8 mouse cellular contexts compared by ENCODE assay signal in genomic region chr11:49652401-49653078, GRCm38 (mm10). TPM values are rescaled to one million over a fixed set of nuclear protein-coding genes. Genes with fewer than 3 reads are reported as not detected.
DNase-seq lines count a peak whose midpoint lies in the region; ATAC-seq and TF ChIP-seq lines count a peak whose summit lies in the region.

No protein-coding gene starts in this region.

- TF ChIP-seq CTCF in brain, embryonic 14.5 days (IDR thresholded peaks at IDR 0.05; ENCODE audit: borderline replicate concordance, extremely low read depth, insufficient read depth, insufficient read length) = peak; percentile 85
- TF ChIP-seq CTCF in midbrain, postnatal 0 days (IDR thresholded peaks at IDR 0.05) = peak; percentile 78

- 21% methylated on average over 19 of the region's 19 CpGs for WGBS in heart, embryonic 11.5 days (ENCODE audit: insufficient replicate concordance)
- WGBS in kidney, embryonic 14.5 days = 24% methylated on average over 19 of the region's 19 CpGs
- 23% methylated on average over 19 of the region's 19 CpGs for whole genome bisulfite sequencing in limb, embryonic 14.5 days
- 22% methylated on average over 19 of the region's 19 CpGs for WGBS in midbrain, postnatal 0 days

- no peaks in the 10 kb centered on the region for H3K27me3 ChIP-seq in heart, embryonic 11.5 days (ENCODE audit: control insufficient read depth, insufficient read depth, low read length)
- no peaks in the 10 kb centered on the region for H3K27me3 ChIP-seq in kidney, embryonic 14.5 days (ENCODE audit: control insufficient read depth, insufficient read depth, low read length)
- H3K27me3 ChIP-seq in limb, embryonic 14.5 days (ENCODE audit: control insufficient read depth, insufficient read depth, low read length) = no peaks in the 10 kb centered on the region
- H3K27me3 ChIP-seq in midbrain, postnatal 0 days (ENCODE audit: insufficient read depth, low read length) = no peaks in the 10 kb centered on the region

- peak overlapping the region; percentile 80; the same call in 1 of the 2 replicates for H3K27ac ChIP-seq in heart, embryonic 11.5 days (ENCODE audit: low read depth, low read length)
- no peak overlapping the region for H3K27ac ChIP-seq in kidney, embryonic 14.5 days (ENCODE audit: low read depth, low read length)
- H3K27ac ChIP-seq in limb, embryonic 14.5 days (replicated peaks; ENCODE audit: low read depth, low read length) = no peak overlapping the region
- no peak overlapping the region for H3K27ac ChIP-seq in midbrain, postnatal 0 days (ENCODE audit: low read depth, low read length)

- H3K4me2 ChIP-seq in heart, embryonic 11.5 days = peak overlapping the region; percentile 58
- peak overlapping the region; percentile 27; the same call in 1 of the 2 replicates for H3K4me2 ChIP-seq in kidney, embryonic 14.5 days (replicated peaks; ENCODE audit: low read depth, low read length)
- no peak overlapping the region; the same call in 1 of the 2 replicates for H3K4me2 ChIP-seq in limb, embryonic 14.5 days (replicated peaks; ENCODE audit: low read depth, low read length, severe bottlenecking)
- H3K4me2 ChIP-seq in midbrain, postnatal 0 days (ENCODE audit: low read depth, low read length, poor library complexity, severe bottlenecking) = peak overlapping the region; percentile 23

- H3K9ac ChIP-seq in heart, embryonic 11.5 days (ENCODE audit: low read depth, low read length) = peak overlapping the region; percentile 28; the same call in 1 of the 2 replicates
- no peak overlapping the region; the same call in 1 of the 2 replicates for H3K9ac ChIP-seq in kidney, embryonic 14.5 days (ENCODE audit: low read depth, low read length)
- H3K9ac ChIP-seq in limb, embryonic 14.5 days (ENCODE audit: low read depth, low read length, severe bottlenecking) = no peak overlapping the region
- no peak overlapping the region for H3K9ac ChIP-seq in midbrain, postnatal 0 days (replicated peaks; ENCODE audit: low read length, poor library complexity, severe bottlenecking)

- peak overlapping the region; percentile 19; the same call in 1 of the 2 replicates for H3K4me3 ChIP-seq in heart, embryonic 11.5 days (ENCODE audit: low read depth, low read length)
- no peak overlapping the region for H3K4me3 ChIP-seq in kidney, embryonic 14.5 days (ENCODE audit: low read length)
- no peak overlapping the region for H3K4me3 ChIP-seq in limb, embryonic 14.5 days (replicated peaks; ENCODE audit: low read length)
- no peak overlapping the region for H3K4me3 ChIP-seq in midbrain, postnatal 0 days (ENCODE audit: low read depth, low read length)

- DNase-seq in CD4-positive helper T cell, adult 2 months (ENCODE audit: low read depth, low spot score) = peak; percentile 70
- peak; percentile 85 for DNase-seq in brain, embryonic 14.5 days (ENCODE audit: low read depth)
- peak; percentile 81 for DNase-seq in limb, embryonic 14.5 days (ENCODE audit: low spot score)
- peak; percentile 88 for DNase-seq in midbrain, postnatal 0 days (ENCODE audit: low spot score)
- DNase-seq in spleen, postnatal 36 days (ENCODE audit: low spot score in 2 of 2) = peak; percentile 54 to 62

- no peaks in the 10 kb centered on the region for H3K9me3 ChIP-seq in heart, embryonic 11.5 days (replicated peaks; ENCODE audit: control insufficient read depth, low read length)
- no peaks in the 10 kb centered on the region; the same call in 1 of the 2 replicates for H3K9me3 ChIP-seq in kidney, embryonic 14.5 days (ENCODE audit: control insufficient read depth, low read length)
- H3K9me3 ChIP-seq in limb, embryonic 14.5 days (ENCODE audit: control insufficient read depth, low read length) = no peaks in the 10 kb centered on the region
- H3K9me3 ChIP-seq in midbrain, postnatal 0 days (ENCODE audit: low read length) = no peaks in the 10 kb centered on the region

- TF ChIP-seq POLR2A in brain, embryonic 14.5 days (IDR thresholded peaks at IDR 0.05; ENCODE audit: borderline replicate concordance, extremely low read depth, insufficient read depth, insufficient read length, poor library complexity, severe bottlenecking) = no peak
- no peak for TF ChIP-seq POLR2A in limb, embryonic 14.5 days (IDR thresholded peaks at IDR 0.05; ENCODE audit: borderline replicate concordance, extremely low read depth, insufficient read depth, insufficient read length)

- peak; percentile 83 for ATAC-seq in erythroblast, adult 5-6 weeks (replicated peaks; ENCODE audit: low FRiP score, poor library complexity, severe bottlenecking)
- ATAC-seq in heart, embryonic 11.5 days (replicated peaks; ENCODE audit: insufficient number of reproducible peaks, low FRiP score, low TSS enrichment) = no peak; the same call in 1 of the 2 replicates
- ATAC-seq in kidney, embryonic 14.5 days (ENCODE audit: low FRiP score, low TSS enrichment) = peak; percentile 71
- ATAC-seq in limb, embryonic 14.5 days (ENCODE audit: low FRiP score, low read depth) = peak; percentile 72; the same call in 1 of the 2 replicates
- peak; percentile 83 for ATAC-seq in midbrain, postnatal 0 days (ENCODE audit: low FRiP score)

- peaks cover 11% of the 10 kb centered on the region for H3K4me1 ChIP-seq in heart, embryonic 11.5 days (ENCODE audit: control insufficient read depth, insufficient read depth, low read length)
- H3K4me1 ChIP-seq in kidney, embryonic 14.5 days (ENCODE audit: control insufficient read depth, insufficient read depth, low read length) = peaks cover 10% of the 10 kb centered on the region
- peaks cover 5% of the 10 kb centered on the region; the same call in 1 of the 2 replicates for H3K4me1 ChIP-seq in limb, embryonic 14.5 days (ENCODE audit: control insufficient read depth, insufficient read depth, low read length)
- H3K4me1 ChIP-seq in midbrain, postnatal 0 days (ENCODE audit: insufficient read depth, low read length) = no peaks in the 10 kb centered on the region

- H3K36me3 ChIP-seq in heart, embryonic 11.5 days (ENCODE audit: control insufficient read depth, insufficient read depth, low read length) = no peaks in the 10 kb centered on the region
- H3K36me3 ChIP-seq in kidney, embryonic 14.5 days (ENCODE audit: control insufficient read depth, insufficient read depth, low read length) = no peaks in the 10 kb centered on the region
- H3K36me3 ChIP-seq in limb, embryonic 14.5 days (ENCODE audit: control insufficient read depth, insufficient read depth, low read length) = no peaks in the 10 kb centered on the region
- H3K36me3 ChIP-seq in midbrain, postnatal 0 days (ENCODE audit: insufficient read depth, low read length) = no peaks in the 10 kb centered on the region

RNA-seq across cellular contexts. Expression of gene Scgb3a1, which starts 10.9 kb away (rescaled TPM):
- not detected in 2 replicates for polyA plus RNA-seq in brain, embryonic 14.5 days (2012; rRNA removed)
- total RNA-seq in erythroblast, adult 5-6 weeks (2015; ENCODE audit: low replicate concordance) = not detected in 2 replicates
- total RNA-seq in erythroblast, adult 5-6 weeks (2017; ENCODE audit: low replicate concordance) = not detected in 2 replicates
- 0.86 and 1.1 TPM in 2 replicates for polyA plus RNA-seq in heart, embryonic 11.5 days (2014; fragmentation: Nextera tagmentation; extraction: Ambion mirVana)
- not detected in 2 replicates for polyA plus RNA-seq in kidney, embryonic 14.5 days (2014; fragmentation: Nextera tagmentation; extraction: Ambion mirVana)
- polyA plus RNA-seq in limb, embryonic 14.5 days (2012; rRNA removed) = not detected in 2 replicates
- polyA plus RNA-seq in limb, embryonic 14.5 days (2014; fragmentation: Nextera tagmentation; extraction: Ambion mirVana) = not detected in 2 replicates
- total RNA-seq in midbrain, postnatal 0 days (2014; rRNA removed) = not detected in 2 replicates
- 0.59 TPM in 1 of 2 replicates, not detected in the other for polyA plus RNA-seq in midbrain, postnatal 0 days (2015; fragmentation: Nextera tagmentation; extraction: Ambion mirVana)

RNA-seq across cellular contexts. Expression of gene Flt4, which starts 43.5 kb away (rescaled TPM):
- 2.3 and 3.7 TPM in 2 replicates for polyA plus RNA-seq in brain, embryonic 14.5 days (2012; rRNA removed)
- total RNA-seq in erythroblast, adult 5-6 weeks (2015; ENCODE audit: low replicate concordance) = not detected in 2 replicates
- total RNA-seq in erythroblast, adult 5-6 weeks (2017; ENCODE audit: low replicate concordance) = not detected in 2 replicates
- 6.3 and 7.6 TPM in 2 replicates for polyA plus RNA-seq in heart, embryonic 11.5 days (2014; fragmentation: Nextera tagmentation; extraction: Ambion mirVana)
- 6.5 and 10.6 TPM in 2 replicates for polyA plus RNA-seq in kidney, embryonic 14.5 days (2014; fragmentation: Nextera tagmentation; extraction: Ambion mirVana)
- 7.1 and 8.6 TPM in 2 replicates for polyA plus RNA-seq in limb, embryonic 14.5 days (2012; rRNA removed)
- polyA plus RNA-seq in limb, embryonic 14.5 days (2014; fragmentation: Nextera tagmentation; extraction: Ambion mirVana) = 6.8 and 7.3 TPM in 2 replicates
- total RNA-seq in midbrain, postnatal 0 days (2014; rRNA removed) = 2.6 and 2.8 TPM in 2 replicates
- 1.3 and 1.4 TPM in 2 replicates for polyA plus RNA-seq in midbrain, postnatal 0 days (2015; fragmentation: Nextera tagmentation; extraction: Ambion mirVana)

RNA-seq across cellular contexts. Expression of gene Cnot6, which starts 60.0 kb away (rescaled TPM):
- 72.9 and 74.3 TPM in 2 replicates for polyA plus RNA-seq in brain, embryonic 14.5 days (2012; rRNA removed)
- 32.4 and 50.1 TPM in 2 replicates for total RNA-seq in erythroblast, adult 5-6 weeks (2015; ENCODE audit: low replicate concordance)
- total RNA-seq in erythroblast, adult 5-6 weeks (2017; ENCODE audit: low replicate concordance) = 40.0 and 52.0 TPM in 2 replicates
- 35.5 and 38.7 TPM in 2 replicates for polyA plus RNA-seq in heart, embryonic 11.5 days (2014; fragmentation: Nextera tagmentation; extraction: Ambion mirVana)
- polyA plus RNA-seq in kidney, embryonic 14.5 days (2014; fragmentation: Nextera tagmentation; extraction: Ambion mirVana) = 75.3 and 77.4 TPM in 2 replicates
- 65.2 and 68.1 TPM in 2 replicates for polyA plus RNA-seq in limb, embryonic 14.5 days (2012; rRNA removed)
- polyA plus RNA-seq in limb, embryonic 14.5 days (2014; fragmentation: Nextera tagmentation; extraction: Ambion mirVana) = 57.0 and 59.7 TPM in 2 replicates
- 28.9 and 53.1 TPM in 2 replicates for total RNA-seq in midbrain, postnatal 0 days (2014; rRNA removed)
- 21.7 and 26.9 TPM in 2 replicates for polyA plus RNA-seq in midbrain, postnatal 0 days (2015; fragmentation: Nextera tagmentation; extraction: Ambion mirVana)
